Mouse (Mus musculus): Measurements from ENCODE around the gene Psors1c2. TPM values are rescaled to one million over a fixed set of nuclear protein-coding genes. Genes with fewer than 3 reads are reported as not detected.

The Psors1c2 gene
- polyA plus RNA-seq, 1 experiment from 2014 or later: 0.66 TPM

DNA sequence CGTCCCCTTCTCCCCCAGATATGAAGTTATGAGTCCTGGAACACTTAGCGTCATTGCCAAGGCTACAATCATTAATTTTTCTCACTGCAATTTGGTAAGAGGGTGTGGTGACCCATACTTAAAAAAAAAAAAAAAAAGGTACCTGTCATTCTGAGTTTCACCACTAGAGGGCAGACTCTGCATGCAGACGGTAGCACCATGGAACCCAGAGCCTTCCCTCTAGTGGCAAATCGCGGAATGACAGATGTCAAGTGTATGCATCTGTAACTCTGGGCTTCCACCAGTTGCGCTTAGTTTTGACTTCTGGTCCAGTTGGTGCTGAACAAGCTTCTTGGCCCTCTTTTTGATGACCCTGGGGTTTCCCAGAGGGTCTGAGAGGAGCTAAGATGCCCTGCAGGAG is 45.2 kb downstream of the Psors1c2 start:
- H3K9me3 ChIP-seq (ENCODE audit: control insufficient read depth, low read length): no peaks in the 10 kb centered on the region
- no peak for ATAC-seq (ENCODE audit: insufficient number of reproducible peaks, insufficient read depth, low FRiP score, low read depth)
- no peaks in the 10 kb centered on the region for H3K36me3 ChIP-seq (ENCODE audit: control insufficient read depth, insufficient read depth, low read length)
- no peak overlapping the region for H3K27ac ChIP-seq (replicated peaks in 1 of 2; ENCODE audit: control insufficient read depth in 1 of 2, insufficient read depth in 1 of 2, low read depth in 2 of 2, low read length in 2 of 2)
- no peak overlapping the region for H3K4me3 ChIP-seq (ENCODE audit: control insufficient read depth in 1 of 2, insufficient read depth in 1 of 2, low read depth in 1 of 2, low read length in 2 of 2)
- no peak overlapping the region for H3K4me2 ChIP-seq (ENCODE audit: low read length)
- H3K9ac ChIP-seq (ENCODE audit: low read length): no peak overlapping the region
- peaks cover 10% of the 10 kb centered on the region for H3K27me3 ChIP-seq (ENCODE audit: control insufficient read depth, insufficient read depth, low read length)
- H3K4me1 ChIP-seq (ENCODE audit: control insufficient read depth in 2 of 2, insufficient read depth in 2 of 2, low read length in 2 of 2): no peaks in the 10 kb centered on the region
- 17% methylated on average over 6 of the region's 6 CpGs for WGBS

DNA sequence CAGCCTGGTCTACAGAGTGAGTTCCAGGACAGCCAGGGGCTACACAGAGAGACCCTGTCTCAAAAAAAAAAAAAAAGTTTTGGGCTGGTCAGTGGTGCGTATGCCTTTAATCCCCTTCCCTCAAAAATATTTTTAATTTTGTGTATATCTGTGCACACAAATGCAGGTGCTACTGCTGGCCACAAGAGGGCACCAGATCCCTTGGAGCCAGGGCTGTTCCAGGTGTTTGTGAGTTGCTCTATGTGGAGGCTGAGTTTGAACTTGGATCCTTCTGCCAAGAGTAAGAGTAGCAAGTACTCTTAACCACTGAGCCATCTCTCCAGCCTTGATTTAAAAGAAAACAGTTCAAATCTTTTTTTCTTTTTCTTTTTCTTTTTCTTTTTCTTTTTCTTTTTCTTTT is 49.9 kb downstream of the Psors1c2 start:
- WGBS: 85% methylated on average over 1 of the region's 1 CpGs
- H3K36me3 ChIP-seq (ENCODE audit: control insufficient read depth, insufficient read depth, low read length): no peaks in the 10 kb centered on the region
- H3K4me3 ChIP-seq (ENCODE audit: control insufficient read depth in 1 of 2, insufficient read depth in 1 of 2, low read depth in 1 of 2, low read length in 2 of 2): no peak overlapping the region
- no peak overlapping the region for H3K4me2 ChIP-seq (ENCODE audit: low read length)
- ATAC-seq (ENCODE audit: insufficient number of reproducible peaks, insufficient read depth, low FRiP score, low read depth): no peak
- H3K4me1 ChIP-seq (ENCODE audit: control insufficient read depth in 2 of 2, insufficient read depth in 2 of 2, low read length in 2 of 2): peaks cover 0 to 2% of the 10 kb centered on the region in 2 experiments; a peak in 1 of 4 replicates
- peaks cover 3% of the 10 kb centered on the region; the same call in 1 of the 2 replicates for H3K9me3 ChIP-seq (ENCODE audit: control insufficient read depth, low read length)
- no peak overlapping the region for H3K9ac ChIP-seq (ENCODE audit: low read length)
- H3K27me3 ChIP-seq (ENCODE audit: control insufficient read depth, insufficient read depth, low read length): no peaks in the 10 kb centered on the region
- no peak overlapping the region for H3K27ac ChIP-seq (replicated peaks in 1 of 2; ENCODE audit: control insufficient read depth in 1 of 2, insufficient read depth in 1 of 2, low read depth in 2 of 2, low read length in 2 of 2)

Other genes with a start within 250 kb of the Psors1c2 start
- gene H2-Q1, start 212.8 kb upstream of the Psors1c2 start, polyA plus RNA-seq (2014; fragmentation: Nextera tagmentation; extraction: Ambion mirVana): 0.08 TPM in 1 of 2 replicates, not detected in the other
- 1.4 and 1.6 TPM in 2 replicates for gene H2-Q2, start 191.0 kb upstream of the Psors1c2 start, polyA plus RNA-seq (2014; fragmentation: Nextera tagmentation; extraction: Ambion mirVana)
- gene H2-Q4, start 153.6 kb upstream of the Psors1c2 start, polyA plus RNA-seq (2014; fragmentation: Nextera tagmentation; extraction: Ambion mirVana): 1.7 and 2.1 TPM in 2 replicates
- gene H2-Q6, start 108.4 kb upstream of the Psors1c2 start, polyA plus RNA-seq (2014; fragmentation: Nextera tagmentation; extraction: Ambion mirVana): 0.09 and 0.22 TPM in 2 replicates
- gene H2-Q7, start 94.0 kb upstream of the Psors1c2 start, polyA plus RNA-seq (2014; fragmentation: Nextera tagmentation; extraction: Ambion mirVana): 0.47 and 0.89 TPM in 2 replicates
- 0.09 and 0.14 TPM in 2 replicates for gene H2-Q10, start 63.1 kb upstream of the Psors1c2 start, polyA plus RNA-seq (2014; fragmentation: Nextera tagmentation; extraction: Ambion mirVana)
- gene Pou5f1, start 27.2 kb upstream of the Psors1c2 start, polyA plus RNA-seq (2014; fragmentation: Nextera tagmentation; extraction: Ambion mirVana): not detected in 2 replicates
- 52.8 and 55.9 TPM in 2 replicates for gene Tcf19, start 16.4 kb upstream of the Psors1c2 start, polyA plus RNA-seq (2014; fragmentation: Nextera tagmentation; extraction: Ambion mirVana)
- 10.2 and 10.4 TPM in 2 replicates for gene Cchcr1, start 16.1 kb upstream of the Psors1c2 start, polyA plus RNA-seq (2014; fragmentation: Nextera tagmentation; extraction: Ambion mirVana)
- gene Cdsn, start 18.9 kb downstream of the Psors1c2 start, polyA plus RNA-seq (2014; fragmentation: Nextera tagmentation; extraction: Ambion mirVana): 0.50 and 0.57 TPM in 2 replicates
- gene 2300002M23Rik, start 34.2 kb downstream of the Psors1c2 start, polyA plus RNA-seq (2014; fragmentation: Nextera tagmentation; extraction: Ambion mirVana): not detected in 2 replicates
- not detected in 2 replicates for gene Sfta2, start 68.3 kb downstream of the Psors1c2 start, polyA plus RNA-seq (2014; fragmentation: Nextera tagmentation; extraction: Ambion mirVana)
- gene Gm9573, start 93.4 kb downstream of the Psors1c2 start, polyA plus RNA-seq (2014; fragmentation: Nextera tagmentation; extraction: Ambion mirVana): not detected in 2 replicates
- gene Mucl3, start 110.5 kb downstream of the Psors1c2 start, polyA plus RNA-seq (2014; fragmentation: Nextera tagmentation; extraction: Ambion mirVana): 0.09 TPM in 1 of 2 replicates, not detected in the other
- 10.8 and 12.7 TPM in 2 replicates for gene Vars2, start 134.4 kb downstream of the Psors1c2 start, polyA plus RNA-seq (2014; fragmentation: Nextera tagmentation; extraction: Ambion mirVana)
- 21.9 and 23.8 TPM in 2 replicates for gene Gtf2h4, start 140.5 kb downstream of the Psors1c2 start, polyA plus RNA-seq (2014; fragmentation: Nextera tagmentation; extraction: Ambion mirVana)
- 75.7 and 75.8 TPM in 2 replicates for gene Ddr1, start 171.4 kb downstream of the Psors1c2 start, polyA plus RNA-seq (2014; fragmentation: Nextera tagmentation; extraction: Ambion mirVana)